Mouse (Mus musculus) spleen, adult 2 months (tissue): ENCODE measurements around the gene Clstn3.

Experiments used
- CTCF ChIP-seq: fragments of 200-500 bp; IDR thresholded peaks from 2 replicates; pipeline ENCODE4 v1.5.1; 2011; ENCODE audit warnings: mild to moderate bottlenecking, inconsistent platforms; ENCODE audit not compliant: insufficient read depth, insufficient read length, insufficient replicate concordance; ENCODE audit errors: extremely low read depth
- POLR2A ChIP-seq: fragments of 200-500 bp; IDR thresholded peaks from 2 replicates; pipeline ENCODE4 v1.6.1; 2011; ENCODE audit warnings: low read depth, low read length, inconsistent platforms

DNA sequence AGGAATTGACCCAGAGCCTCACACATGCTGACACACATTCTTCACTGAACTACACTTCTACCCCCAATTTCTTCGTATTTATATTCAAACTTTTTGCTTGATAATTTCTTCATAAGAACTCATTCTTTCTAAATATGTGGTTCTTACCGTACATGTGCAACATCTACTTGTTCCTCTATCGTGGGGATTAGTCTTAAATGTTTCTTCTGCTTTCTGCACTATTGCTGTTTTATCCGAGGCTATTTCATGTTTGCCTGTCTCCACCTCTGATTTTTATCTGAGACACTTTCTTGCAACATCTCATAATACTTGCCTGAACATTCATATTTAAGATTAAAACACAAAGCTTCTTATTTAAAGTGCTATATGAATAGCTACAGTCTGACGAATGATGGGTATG, 31.5 kb upstream of the Clstn3 start:
- TF ChIP-seq CTCF (no peak), POLR2A (no peak)
